Mouse (Mus musculus) thymus, adult 18-20 months (tissue): ENCODE measurements around the gene Hykk.

Experiments
- DNase-seq, 2 experiments: peaks; one replicate each; pipeline ENCODE4 v3.0.0; 2022; ENCODE audit warnings: mixed read lengths in 2 of 2

Hykk gene

DNA sequence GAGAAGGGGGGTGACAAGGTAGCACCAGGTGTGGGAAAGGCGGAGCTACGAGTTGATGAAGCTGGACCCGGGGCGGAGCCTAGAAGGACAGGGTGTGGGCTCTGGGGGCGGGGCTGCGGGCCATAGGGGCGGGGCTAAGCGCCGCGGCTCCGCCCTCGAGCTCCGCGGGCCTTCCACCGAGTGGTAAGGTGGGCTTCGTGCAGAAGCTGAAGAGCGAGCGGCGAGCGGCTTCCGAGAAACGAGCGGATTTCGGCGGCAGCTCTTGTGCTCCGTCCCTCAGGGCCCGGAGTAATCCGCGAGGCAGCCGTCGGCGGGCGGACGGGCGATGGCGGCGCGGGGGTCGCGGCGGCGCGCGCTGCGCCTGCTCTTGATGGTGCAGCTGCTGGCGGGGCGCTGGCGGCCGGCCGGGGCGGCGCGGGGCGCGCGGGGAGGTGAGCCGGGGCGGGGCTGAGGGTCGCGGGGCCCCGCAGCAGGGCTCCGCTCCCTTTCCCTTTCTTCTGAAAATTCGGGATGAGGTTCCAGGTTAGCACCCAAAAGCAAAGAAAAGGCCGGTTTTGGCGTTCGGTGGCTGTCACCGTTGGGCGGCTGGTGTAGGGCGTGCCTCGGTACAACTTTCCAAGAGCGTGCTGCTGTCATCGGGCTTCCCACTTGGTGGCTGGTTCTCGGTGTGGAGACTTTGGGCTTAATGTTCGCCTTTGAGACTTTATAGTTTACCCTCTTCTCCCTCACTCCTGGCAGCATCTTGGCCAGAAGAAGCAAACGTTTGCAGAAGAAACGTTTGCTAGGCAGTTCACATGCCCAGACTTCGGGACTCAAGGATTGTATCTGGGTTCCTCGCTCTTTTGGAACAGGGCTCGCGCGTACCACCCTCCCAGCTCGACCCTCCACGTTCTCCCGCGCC lies 64.5 kb downstream of the Hykk start:
- peak; percentile 18 to 21 for DNase-seq

GRCm38 (mm10) chr9:54982401-54982800 lies 65.3 kb downstream of the Hykk start:
- no peak for DNase-seq

DNA sequence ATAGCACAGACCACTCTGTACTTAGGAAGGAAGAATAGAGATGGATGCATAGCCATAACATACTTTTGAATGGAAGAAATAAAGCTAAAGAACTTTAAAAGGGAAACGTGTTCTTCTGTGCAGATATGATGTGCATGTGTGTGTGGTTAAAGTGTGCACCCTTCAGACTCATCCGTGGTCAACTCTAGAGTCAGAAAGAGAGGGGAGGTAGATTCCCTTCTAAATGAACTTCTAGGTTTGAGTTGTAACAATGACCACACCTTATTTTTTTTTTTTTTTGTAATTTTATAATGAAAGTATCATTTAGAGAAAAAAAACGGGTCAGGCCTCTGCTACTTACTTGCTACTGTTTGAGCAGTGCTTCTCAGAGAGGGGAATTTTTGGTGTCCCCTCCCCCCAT lies 73.3 kb downstream of the Hykk start:
- DNase-seq = no peak

DNA sequence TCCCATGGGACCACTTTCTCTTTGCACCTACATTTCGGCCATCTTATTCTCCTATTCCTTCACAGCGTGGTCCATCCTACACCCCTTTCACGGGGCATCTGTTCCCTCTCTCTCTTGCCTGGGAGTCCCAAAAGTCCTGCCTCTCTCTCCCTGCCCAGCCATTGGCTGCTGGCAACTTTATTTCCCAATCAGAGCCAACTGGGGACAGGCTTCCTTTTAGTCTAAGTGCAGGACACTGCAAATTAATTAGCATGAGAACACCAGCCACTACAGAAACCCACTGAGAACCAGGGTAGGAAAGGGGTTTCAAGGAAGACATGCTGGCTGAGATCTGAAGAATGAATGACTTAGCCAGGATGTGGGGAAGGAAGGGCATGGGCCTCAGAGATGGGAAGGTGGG lies 77.3 kb downstream of the Hykk start:
- DNase-seq = no peak

- no peak for DNase-seq
Measured at GRCm38 (mm10) chr9:54995645-54996044, 78.6 kb downstream of the Hykk start.
